Mouse (Mus musculus) hindbrain, embryonic 13.5 days (tissue): ENCODE measurements around the gene Sept9. TPM values are rescaled to one million over a fixed set of nuclear protein-coding genes. Genes with fewer than 3 reads are reported as not detected.
A peak's percentile ranks its signal among the peaks of the same experiment; 100 is the strongest.

Source experiments
- ATAC-seq: fragments of 200-750 bp; cut with Nextera tagmentation; 2 replicates; pipeline ENCODE4 v1.8.0; 2017; ENCODE audit warnings: moderate TSS enrichment; ENCODE audit not compliant: low FRiP score
- H3K27ac ChIP-seq: fragments of 300-500 bp; sonication (generic); 2 replicates; pipeline ENCODE4 v1.5.1; 2015; ENCODE audit warnings: inconsistent platforms, mild to moderate bottlenecking, moderate library complexity
- H3K27me3 ChIP-seq: fragments of 300-500 bp; sonication (generic); 2 replicates; pipeline ENCODE4 v1.6.1; 2015; ENCODE audit warnings: mild to moderate bottlenecking, inconsistent platforms
- H3K36me3 ChIP-seq: fragments of 300-500 bp; sonication (generic); 2 replicates; pipeline ENCODE4 v1.6.1; 2015; ENCODE audit warnings: mild to moderate bottlenecking, inconsistent platforms
- H3K4me1 ChIP-seq: fragments of 300-500 bp; sonication (generic); replicated peaks from 2 replicates; pipeline ENCODE4 v1.6.1; 2015; ENCODE audit warnings: inconsistent platforms
- H3K4me2 ChIP-seq: fragments of 300-500 bp; sonication (generic); 2 replicates; pipeline ENCODE4 v1.6.1; 2015; ENCODE audit warnings: inconsistent platforms, mild to moderate bottlenecking, moderate library complexity
- H3K4me3 ChIP-seq: fragments of 300-500 bp; sonication (generic); 2 replicates; pipeline ENCODE4 v1.5.1; 2015; ENCODE audit warnings: mild to moderate bottlenecking, inconsistent platforms
- H3K9ac ChIP-seq: fragments of 300-500 bp; sonication (generic); 2 replicates; pipeline ENCODE4 v1.6.1; 2015; ENCODE audit warnings: mild to moderate bottlenecking, inconsistent platforms
- H3K9me3 ChIP-seq: fragments of 300-500 bp; sonication (generic); 2 replicates; pipeline ENCODE4 v1.6.1; 2016; ENCODE audit warnings: inconsistent platforms
- WGBS: fragments of 180-500 bp; shearing (Covaris S2); methylation state at CpG from one replicate; pipeline ENCODE4 v1.1.7; 2015; 5-methylcytosine and 5-hydroxymethylcytosine counted together
- polyA plus RNA-seq: library from polyadenylated mRNA; unstranded; fragments of >200 nt; fragmentation: Nextera tagmentation; extraction: Ambion mirVana; gene quantifications from 2 replicates; pipeline ENCODE4 v1.2.1, GENCODE M21; 2015

The Sept9 gene
- polyA plus RNA-seq, 1 experiment from 2014 or later: 117 TPM

DNA sequence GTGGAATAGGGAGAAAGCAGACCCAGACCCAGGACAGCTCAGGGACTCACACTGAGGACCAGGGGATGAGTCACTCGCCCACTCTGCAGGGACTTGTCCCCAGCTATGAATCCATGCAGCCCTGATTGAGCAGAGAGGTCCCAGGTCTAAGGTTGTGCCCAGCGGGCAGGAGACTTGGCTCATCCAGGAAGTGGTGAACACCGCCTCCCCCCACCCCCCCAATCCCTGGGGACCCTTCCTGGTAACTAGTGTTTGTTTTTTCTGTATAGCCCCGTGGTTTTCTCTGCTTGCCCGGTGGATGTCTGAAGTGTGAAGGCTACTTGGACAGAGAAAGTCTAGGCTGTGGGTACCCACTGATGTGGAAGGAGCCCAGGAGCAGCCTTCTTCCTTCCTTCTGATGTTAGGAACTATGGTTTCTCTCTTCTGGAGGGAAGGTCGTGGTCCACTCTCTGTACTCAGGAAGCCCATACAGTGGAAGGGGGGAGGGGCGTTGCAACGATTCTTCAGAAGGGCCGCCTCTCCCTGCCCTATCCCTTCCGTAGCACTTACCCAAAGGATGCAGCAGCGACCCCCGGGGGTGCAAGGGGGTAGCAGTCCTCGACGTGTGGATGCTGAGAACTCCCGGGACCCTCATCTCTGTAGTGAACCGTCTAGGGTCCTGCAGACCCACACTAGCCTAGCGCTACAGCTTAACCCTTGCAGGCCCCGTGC is 66.0 kb downstream of the Sept9 start:
- WGBS: 4% methylated on average over 18 of the region's 18 CpGs
- Histone ChIP-seq H3K27me3 (peaks cover 10% of the 10 kb centered on the region; the same call in 1 of the 2 replicates), H3K9me3 (no peaks in the 10 kb centered on the region), H3K36me3 (no peaks in the 10 kb centered on the region), H3K4me2 (peak overlapping the region; percentile 86), H3K4me3 (peak overlapping the region; percentile 57), H3K4me1 (peaks cover 70% of the 10 kb centered on the region), H3K27ac (peak overlapping the region; percentile 76), H3K9ac (peak overlapping the region; percentile 80)
- peak; percentile 26 for ATAC-seq

DNA sequence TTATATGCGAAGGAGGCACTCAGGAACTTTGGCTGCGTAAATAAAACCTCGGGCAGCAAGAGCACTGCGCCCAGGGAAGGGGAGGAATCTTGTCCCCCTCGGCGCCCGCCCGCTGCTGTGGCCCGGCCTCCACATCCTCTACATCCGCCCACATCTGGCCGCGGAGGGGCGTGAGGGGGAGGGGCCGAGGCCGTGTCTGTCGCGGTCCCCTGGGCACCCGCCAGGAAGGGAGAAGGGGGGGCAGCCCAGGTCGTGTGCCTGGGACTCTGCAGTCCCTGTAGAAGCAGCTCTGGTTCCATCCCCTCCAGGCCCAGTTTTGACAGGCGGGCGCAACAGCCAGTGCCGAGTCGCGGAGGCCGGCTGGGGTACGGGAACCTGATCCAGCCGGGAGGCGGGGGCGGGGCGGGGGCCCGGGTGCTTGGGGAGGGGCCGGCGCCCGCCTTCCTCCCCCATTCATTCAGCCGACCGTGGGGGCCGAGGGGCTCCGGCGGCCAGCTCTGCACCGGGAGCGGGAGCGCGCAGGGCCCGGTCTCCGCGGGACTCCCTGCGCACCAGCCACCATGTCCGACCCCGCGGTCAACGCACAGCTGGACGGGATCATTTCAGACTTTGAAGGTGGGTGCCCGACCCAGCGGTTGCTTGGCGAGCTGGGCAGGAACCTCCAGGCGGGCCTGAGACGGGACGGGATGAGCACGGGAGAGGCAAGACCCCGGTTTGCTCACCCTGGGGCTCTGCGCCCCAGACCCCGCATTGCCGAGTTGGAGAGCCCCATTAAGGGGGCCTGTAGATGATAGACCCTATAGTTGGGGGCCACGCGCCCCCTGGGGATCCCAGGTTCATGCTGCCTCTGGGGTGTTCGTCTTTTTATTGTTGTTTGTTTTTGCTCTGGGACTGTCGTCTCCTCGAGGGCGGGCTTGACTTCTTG is 66.8 kb downstream of the Sept9 start:
- peak; percentile 58 for ATAC-seq
- Histone ChIP-seq H3K27me3 (peaks cover 10% of the 10 kb centered on the region; the same call in 1 of the 2 replicates), H3K9ac (peak overlapping the region; percentile 80), H3K4me3 (peak overlapping the region; percentile 57), H3K4me1 (peaks cover 71% of the 10 kb centered on the region), H3K9me3 (no peaks in the 10 kb centered on the region), H3K4me2 (peak overlapping the region; percentile 86), H3K27ac (peak overlapping the region; percentile 76), H3K36me3 (no peaks in the 10 kb centered on the region)
- WGBS: under 1% methylated on average over 67 of the region's 69 CpGs

- peak; percentile 74 for ATAC-seq
- WGBS: under 1% methylated on average over 37 of the region's 37 CpGs
- peak overlapping the region; percentile 86 for H3K4me2 ChIP-seq
- H3K36me3 ChIP-seq: no peaks in the 10 kb centered on the region
- no peaks in the 10 kb centered on the region for H3K9me3 ChIP-seq
- H3K4me1 ChIP-seq: peaks cover 71% of the 10 kb centered on the region
- H3K27ac ChIP-seq: peak overlapping the region; percentile 76
- peaks cover 10% of the 10 kb centered on the region; the same call in 1 of the 2 replicates for H3K27me3 ChIP-seq
- peak overlapping the region; percentile 57 for H3K4me3 ChIP-seq
- peak overlapping the region; percentile 80 for H3K9ac ChIP-seq
These were observed 67.7 kb downstream of the Sept9 start for GRCm38 (mm10) chr11:117266906-117267721.

DNA sequence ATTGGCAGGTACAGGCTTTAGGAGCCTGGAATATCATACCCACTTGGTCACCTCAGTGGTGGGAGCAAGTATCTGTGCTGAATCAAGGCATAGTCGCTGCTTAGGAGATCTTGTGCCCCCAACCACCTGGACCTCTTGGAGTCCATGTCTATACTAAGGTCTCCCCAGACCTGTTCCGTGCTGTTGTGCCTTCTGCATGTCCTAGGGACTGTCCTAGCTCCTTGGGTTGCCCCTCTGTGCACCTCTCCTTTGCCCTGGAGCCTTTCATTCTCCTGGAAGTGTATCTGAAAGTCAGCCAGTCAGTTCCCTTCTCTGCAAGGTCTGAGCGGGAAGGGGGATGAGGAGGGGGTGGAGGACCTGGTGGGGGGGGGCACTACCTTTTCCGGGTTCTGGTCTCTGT is 68.4 kb downstream of the Sept9 start:
- H3K4me3 ChIP-seq: peak overlapping the region; percentile 57
- H3K27me3 ChIP-seq: peaks cover 10% of the 10 kb centered on the region; the same call in 1 of the 2 replicates
- H3K4me1 ChIP-seq: peaks cover 71% of the 10 kb centered on the region
- peak overlapping the region; percentile 56 for H3K9ac ChIP-seq
- ATAC-seq: no peak
- H3K4me2 ChIP-seq: peak overlapping the region; percentile 86
- H3K27ac ChIP-seq: peak overlapping the region; percentile 44; the same call in 1 of the 2 replicates
- H3K9me3 ChIP-seq: no peaks in the 10 kb centered on the region
- H3K36me3 ChIP-seq: no peaks in the 10 kb centered on the region
- 23% methylated on average over 4 of the region's 4 CpGs for WGBS

DNA sequence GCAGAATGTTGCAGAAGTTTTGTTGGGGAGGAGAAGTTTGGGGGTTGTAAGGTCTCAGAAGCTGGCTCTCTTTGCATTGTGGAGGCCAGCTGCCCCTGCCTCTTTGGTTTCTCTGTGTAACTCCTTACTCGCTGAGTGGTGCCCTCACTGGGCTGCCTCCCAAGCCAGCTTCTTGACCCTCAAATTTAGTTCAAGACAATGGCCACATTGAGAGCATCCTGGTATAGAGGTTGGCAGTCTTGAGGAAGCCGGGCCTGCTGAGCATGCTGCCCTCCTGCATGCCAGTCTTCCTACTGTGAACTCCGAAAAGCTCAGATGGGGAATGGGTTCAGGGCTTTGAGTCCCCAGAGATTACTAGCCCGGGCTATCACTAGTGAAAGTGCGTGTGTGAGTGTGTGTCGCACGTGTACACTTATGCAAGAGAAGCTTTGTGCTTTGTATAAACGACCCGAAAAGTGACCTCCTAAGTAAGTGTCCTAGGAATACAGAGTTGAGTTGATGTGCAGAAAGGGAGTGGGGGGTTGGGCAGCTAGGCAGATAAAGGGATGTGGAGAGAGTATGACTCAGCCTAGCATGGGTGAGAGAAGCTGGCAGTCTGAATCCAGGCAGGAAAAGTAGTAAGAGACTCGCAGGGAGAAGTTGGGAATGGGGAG is 69.0 kb downstream of the Sept9 start:
- peak overlapping the region; percentile 86 for H3K4me2 ChIP-seq
- no peaks in the 10 kb centered on the region for H3K9me3 ChIP-seq
- peak overlapping the region; percentile 60 for H3K27ac ChIP-seq
- H3K36me3 ChIP-seq: no peaks in the 10 kb centered on the region
- H3K4me1 ChIP-seq: peaks cover 66% of the 10 kb centered on the region
- 45% methylated on average over 10 of the region's 10 CpGs for WGBS
- H3K4me3 ChIP-seq: peak overlapping the region; percentile 57; the same call in 1 of the 2 replicates
- H3K27me3 ChIP-seq: peaks cover 10% of the 10 kb centered on the region; the same call in 1 of the 2 replicates
- H3K9ac ChIP-seq: peak overlapping the region; percentile 56
- no peak for ATAC-seq

DNA sequence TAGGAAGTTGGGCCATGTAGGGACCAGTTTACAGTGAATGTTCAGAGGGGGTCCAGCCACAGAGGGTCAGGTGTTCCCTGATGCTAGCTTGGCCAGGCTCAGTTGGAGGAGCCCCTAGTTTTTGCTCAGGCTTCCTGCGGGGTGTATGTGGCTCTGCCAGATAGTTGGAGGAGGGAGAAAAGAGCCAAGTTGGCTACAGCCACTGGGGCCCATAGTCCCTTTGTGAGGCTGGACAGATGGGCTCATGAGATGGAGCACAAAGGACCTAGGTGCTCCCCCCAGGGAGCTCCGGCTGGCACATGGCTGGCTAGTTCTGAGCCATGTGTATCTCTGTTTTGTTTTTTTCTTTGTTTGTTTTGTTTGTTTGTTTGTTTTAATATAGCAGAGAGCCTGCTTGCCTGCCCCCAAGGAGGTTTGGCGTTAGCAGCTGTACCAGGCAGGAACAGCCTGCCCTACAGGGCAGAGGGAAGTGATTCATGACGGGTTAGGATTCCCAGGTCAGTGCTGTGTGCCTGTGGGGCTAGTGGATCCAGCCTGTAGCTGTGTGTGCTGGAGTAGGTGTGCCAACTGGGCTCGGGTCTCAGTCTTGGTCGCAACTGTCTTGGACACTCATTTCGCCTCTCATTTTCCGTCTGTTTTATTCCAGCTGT is 69.7 kb downstream of the Sept9 start:
- ATAC-seq: no peak
- H3K4me3 ChIP-seq: no peak overlapping the region
- 47% methylated on average over 8 of the region's 8 CpGs for WGBS
- peak overlapping the region; percentile 60 for H3K27ac ChIP-seq
- H3K4me2 ChIP-seq: peak overlapping the region; percentile 86
- H3K36me3 ChIP-seq: no peaks in the 10 kb centered on the region
- peaks cover 10% of the 10 kb centered on the region; the same call in 1 of the 2 replicates for H3K27me3 ChIP-seq
- no peaks in the 10 kb centered on the region for H3K9me3 ChIP-seq
- H3K4me1 ChIP-seq: peaks cover 66% of the 10 kb centered on the region
- H3K9ac ChIP-seq: no peak overlapping the region

GRCm38 (mm10) chr11:117269946-117270345 is 70.5 kb downstream of the Sept9 start:
- Histone ChIP-seq H3K36me3 (no peaks in the 10 kb centered on the region), H3K4me3 (no peak overlapping the region), H3K9ac (no peak overlapping the region), H3K9me3 (no peaks in the 10 kb centered on the region), H3K27me3 (peaks cover 10% of the 10 kb centered on the region; the same call in 1 of the 2 replicates), H3K27ac (no peak overlapping the region), H3K4me1 (peaks cover 64% of the 10 kb centered on the region), H3K4me2 (no peak overlapping the region)
- WGBS: 72% methylated on average over 6 of the region's 6 CpGs
- no peak for ATAC-seq

- H3K27me3 ChIP-seq: no peaks in the 10 kb centered on the region
- H3K4me1 ChIP-seq: peaks cover 58% of the 10 kb centered on the region
- H3K4me2 ChIP-seq: no peak overlapping the region
- no peaks in the 10 kb centered on the region for H3K36me3 ChIP-seq
- whole genome bisulfite sequencing: 72% methylated on average over 5 of the region's 5 CpGs
- no peak for ATAC-seq
- H3K9ac ChIP-seq: no peak overlapping the region
- H3K4me3 ChIP-seq: no peak overlapping the region
- no peaks in the 10 kb centered on the region for H3K9me3 ChIP-seq
- no peak overlapping the region for H3K27ac ChIP-seq
These were observed 75.5 kb downstream of the Sept9 start for GRCm38 (mm10) chr11:117274973-117275372.

DNA sequence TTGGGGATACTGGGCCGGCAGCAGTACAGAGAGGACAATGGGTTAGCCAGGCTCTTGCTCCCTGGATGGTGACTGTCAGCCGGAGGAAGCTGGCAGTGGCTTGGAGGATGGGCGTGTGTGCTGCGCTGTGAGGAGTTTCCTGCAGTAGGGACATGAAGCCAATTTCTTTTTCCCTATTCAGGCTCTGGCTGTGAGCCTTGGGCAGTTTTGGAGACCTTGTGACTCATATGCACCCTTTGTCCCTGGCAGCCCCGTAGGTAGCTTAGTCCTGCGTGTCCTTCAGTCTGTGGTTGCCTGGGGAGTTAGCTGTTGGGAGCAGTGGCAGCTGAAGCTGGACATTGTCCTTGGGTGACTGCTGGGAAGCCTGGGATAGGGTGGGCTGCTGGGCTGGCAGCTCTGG is 76.5 kb downstream of the Sept9 start:
- ATAC-seq: no peak
- WGBS: 26% methylated on average over 6 of the region's 6 CpGs
- H3K9ac ChIP-seq: 0 out of 2 replicates have a peak overlapping the region, but pooled peaks have one; percentile 10

DNA sequence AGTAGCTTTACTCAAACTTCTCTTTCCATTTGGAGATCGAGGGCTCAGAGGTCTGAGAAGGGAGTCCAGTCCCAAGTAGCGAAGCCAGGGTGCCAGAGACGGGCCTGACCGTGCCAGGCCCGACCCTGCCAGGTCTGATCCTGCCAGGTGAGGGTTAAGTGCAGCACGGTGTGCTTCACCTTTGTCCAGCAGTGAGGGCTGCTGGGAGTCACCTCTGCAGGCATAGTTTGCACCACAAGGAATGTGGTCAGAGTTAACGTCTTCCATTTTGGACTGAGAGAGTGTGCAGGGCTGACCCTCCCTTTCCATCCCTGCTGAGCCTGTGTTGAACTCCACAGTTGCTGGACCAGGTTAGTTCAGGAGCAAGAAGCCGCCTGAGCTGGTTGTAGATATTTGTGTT is 77.5 kb downstream of the Sept9 start:
- no peak overlapping the region for H3K4me2 ChIP-seq
- peaks cover 70% of the 10 kb centered on the region for H3K4me1 ChIP-seq
- WGBS: 77% methylated on average over 8 of the region's 8 CpGs
- no peaks in the 10 kb centered on the region for H3K36me3 ChIP-seq
- no peaks in the 10 kb centered on the region for H3K9me3 ChIP-seq
- no peak for ATAC-seq
- H3K27me3 ChIP-seq: no peaks in the 10 kb centered on the region
- no peak overlapping the region for H3K4me3 ChIP-seq
- no peak overlapping the region for H3K9ac ChIP-seq
- H3K27ac ChIP-seq: no peak overlapping the region

More for the DNA sequence above, 76.5 kb downstream of the Sept9 start:
- no peak overlapping the region for H3K4me3 ChIP-seq
- H3K27ac ChIP-seq: peak overlapping the region; percentile 18; the same call in 1 of the 2 replicates
- H3K27me3 ChIP-seq: no peaks in the 10 kb centered on the region
- H3K36me3 ChIP-seq: no peaks in the 10 kb centered on the region
- no peak overlapping the region for H3K4me2 ChIP-seq
- no peaks in the 10 kb centered on the region for H3K9me3 ChIP-seq
- peaks cover 62% of the 10 kb centered on the region for H3K4me1 ChIP-seq

DNA sequence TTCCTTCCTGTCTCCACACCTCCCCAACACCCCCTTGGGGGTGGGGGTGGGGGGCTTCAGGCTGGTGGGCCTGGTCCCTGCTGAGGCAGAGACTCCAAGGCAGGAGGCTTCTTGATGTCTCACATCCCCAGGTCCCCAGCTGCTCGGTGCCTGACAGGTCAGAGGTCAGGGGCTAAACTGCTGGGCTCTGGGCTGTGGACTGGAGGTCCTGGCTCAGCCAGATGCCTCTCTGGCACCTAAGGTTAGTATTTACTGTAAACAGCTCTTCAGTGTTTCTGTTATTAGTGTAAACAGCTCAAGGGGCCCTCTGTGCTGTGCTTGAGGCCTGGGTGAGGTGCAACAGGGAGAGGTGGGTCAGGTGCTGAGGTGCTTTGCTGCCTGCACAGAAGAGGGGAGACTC is 78.7 kb downstream of the Sept9 start:
- Histone ChIP-seq H3K4me2 (no peak overlapping the region), H3K4me1 (peaks cover 80% of the 10 kb centered on the region), H3K9me3 (no peaks in the 10 kb centered on the region), H3K36me3 (no peaks in the 10 kb centered on the region), H3K9ac (0 out of 2 replicates have a peak overlapping the region, but pooled peaks have one; percentile 39), H3K27ac (no peak overlapping the region; the same call in 1 of the 2 replicates), H3K4me3 (no peak overlapping the region), H3K27me3 (no peaks in the 10 kb centered on the region)
- WGBS: 19% methylated on average over 1 of the region's 1 CpGs
- no peak for ATAC-seq
